Mouse (Mus musculus) limb, embryonic 14.5 days (tissue): ENCODE results near the gene Slc35f3. TPM values are rescaled to one million over a fixed set of nuclear protein-coding genes. Genes with fewer than 3 reads are reported as not detected.
A peak's percentile ranks its signal among the peaks of the same experiment; 100 is the strongest.

Experiments
- ATAC-seq: fragments of 200-750 bp; cut with Nextera tagmentation; 2 replicates; pipeline ENCODE4 v1.8.0; 2017; ENCODE audit warnings: low read depth, moderate number of reproducible peaks, moderate TSS enrichment; ENCODE audit not compliant: low FRiP score
- DNase-seq: peaks from one replicate; pipeline ENCODE4 v3.0.0-alpha.2; 2015; ENCODE audit warnings: low spot score
- H3K27ac ChIP-seq: fragments of 300-500 bp; sonication (generic); replicated peaks from 2 replicates; pipeline ENCODE4 v1.5.1; 2014; ENCODE audit warnings: low read depth, mild to moderate bottlenecking, low read length, moderate library complexity, mixed read lengths
- H3K27me3 ChIP-seq: fragments of 300-500 bp; sonication (generic); 2 replicates; pipeline ENCODE4 v1.6.1; 2014; ENCODE audit warnings: low read length, mixed read lengths; ENCODE audit not compliant: control insufficient read depth, insufficient read depth
- H3K36me3 ChIP-seq: fragments of 300-500 bp; sonication (generic); 2 replicates; pipeline ENCODE4 v1.6.1; 2014; ENCODE audit warnings: mild to moderate bottlenecking, low read length, moderate library complexity, mixed read lengths; ENCODE audit not compliant: control insufficient read depth, insufficient read depth
- H3K4me1 ChIP-seq: fragments of 300-500 bp; sonication (generic); 2 replicates; pipeline ENCODE4 v1.6.1; 2014; ENCODE audit warnings: antibody characterized with exemption, low read length, mixed read lengths; ENCODE audit not compliant: control insufficient read depth, insufficient read depth
- H3K4me2 ChIP-seq: fragments of 300-500 bp; sonication (generic); replicated peaks from 2 replicates; pipeline ENCODE4 v1.6.1; 2014; ENCODE audit warnings: low read depth, mild to moderate bottlenecking, low read length, moderate library complexity; ENCODE audit not compliant: severe bottlenecking
- H3K4me3 ChIP-seq: fragments of 300-500 bp; sonication (generic); replicated peaks from 2 replicates; pipeline ENCODE4 v1.5.1; 2014; ENCODE audit warnings: low read length
- H3K9ac ChIP-seq: fragments of 300-500 bp; sonication (generic); 2 replicates; pipeline ENCODE4 v1.6.1; 2014; ENCODE audit warnings: mild to moderate bottlenecking, low read depth, low read length, moderate library complexity; ENCODE audit not compliant: severe bottlenecking
- H3K9me3 ChIP-seq: fragments of 300-500 bp; sonication (generic); 2 replicates; pipeline ENCODE4 v1.6.1; 2016; ENCODE audit warnings: low read length; ENCODE audit not compliant: control insufficient read depth
- POLR2A ChIP-seq: fragments of 200-500 bp; IDR thresholded peaks from 2 replicates; pipeline ENCODE4 v1.8.0; 2012; ENCODE audit warnings: inconsistent platforms, mild to moderate bottlenecking, moderate library complexity, borderline replicate concordance; ENCODE audit not compliant: insufficient read depth, insufficient read length; ENCODE audit errors: extremely low read depth
- WGBS: fragments of 180-500 bp; shearing (Covaris S2); extraction: QIAGEN DNeasy Blood & Tissue Kit; methylation state at CpG from one replicate; pipeline ENCODE4 v1.1.7; 2014; 5-methylcytosine and 5-hydroxymethylcytosine counted together
- polyA plus RNA-seq, 2 experiments: library from polyadenylated mRNA; depleted of rRNA in 1 of 2; stranded (reverse) in 1 of 2; unstranded in 1 of 2; fragments of >200 nt; fragmentation: Nextera tagmentation in 1 of 2; extraction: Ambion mirVana in 1 of 2; gene quantifications; 2 replicates each; pipeline versions ENCODE4 v1.2.1 to v1.2.3; 2012 to 2014

The Slc35f3 gene
- polyA plus RNA-seq, 2 experiments, result 1.7 to 1.8 TPM

GRCm38 (mm10) chr8:126265186-126265585 is 33.2 kb upstream of the Slc35f3 start:
- no peaks in the 10 kb centered on the region for H3K9me3 ChIP-seq
- no peak overlapping the region for H3K4me2 ChIP-seq
- H3K36me3 ChIP-seq, result no peaks in the 10 kb centered on the region
- DNase-seq, result no peak
- TF ChIP-seq POLR2A, result no peak
- H3K27me3 ChIP-seq, result no peaks in the 10 kb centered on the region
- WGBS, result 74% methylated on average over 1 of the region's 1 CpGs
- no peak overlapping the region for H3K27ac ChIP-seq
- no peaks in the 10 kb centered on the region for H3K4me1 ChIP-seq
- no peak for ATAC-seq
- H3K9ac ChIP-seq, result no peak overlapping the region
- no peak overlapping the region for H3K4me3 ChIP-seq

GRCm38 (mm10) chr8:126267118-126267517 is 31.2 kb upstream of the Slc35f3 start:
- Histone ChIP-seq H3K9ac (no peak overlapping the region), H3K27me3 (no peaks in the 10 kb centered on the region), H3K36me3 (no peaks in the 10 kb centered on the region), H3K9me3 (no peaks in the 10 kb centered on the region), H3K4me1 (no peaks in the 10 kb centered on the region), H3K4me2 (no peak overlapping the region), H3K4me3 (no peak overlapping the region), H3K27ac (no peak overlapping the region)
- TF ChIP-seq POLR2A, result no peak
- ATAC-seq (no peak), DNase-seq (peak; percentile 6)
- WGBS, result 29% methylated on average over 8 of the region's 8 CpGs

GRCm38 (mm10) chr8:126269733-126270132 is 28.6 kb upstream of the Slc35f3 start:
- no peak for DNase-seq
- no peaks in the 10 kb centered on the region for H3K9me3 ChIP-seq
- no peaks in the 10 kb centered on the region for H3K36me3 ChIP-seq
- no peak overlapping the region for H3K4me2 ChIP-seq
- 36% methylated on average over 6 of the region's 6 CpGs for WGBS
- no peak for ATAC-seq
- no peaks in the 10 kb centered on the region for H3K27me3 ChIP-seq
- no peaks in the 10 kb centered on the region for H3K4me1 ChIP-seq
- no peak overlapping the region for H3K9ac ChIP-seq
- no peak overlapping the region for H3K4me3 ChIP-seq
- no peak for TF ChIP-seq POLR2A
- no peak overlapping the region for H3K27ac ChIP-seq

GRCm38 (mm10) chr8:126272445-126272844 is 25.9 kb upstream of the Slc35f3 start:
- no peak for TF ChIP-seq POLR2A
- Histone ChIP-seq H3K27ac (no peak overlapping the region), H3K9me3 (no peaks in the 10 kb centered on the region), H3K27me3 (no peaks in the 10 kb centered on the region), H3K9ac (no peak overlapping the region), H3K36me3 (no peaks in the 10 kb centered on the region), H3K4me1 (no peaks in the 10 kb centered on the region), H3K4me2 (no peak overlapping the region), H3K4me3 (no peak overlapping the region)
- 85% methylated on average over 2 of the region's 2 CpGs for WGBS
- DNase-seq, result no peak
- ATAC-seq, result no peak

- ATAC-seq, result no peak
- 52% methylated on average over 4 of the region's 4 CpGs for WGBS
- no peak for TF ChIP-seq POLR2A
Measured at GRCm38 (mm10) chr8:126273066-126273465, 25.3 kb upstream of the Slc35f3 start.

GRCm38 (mm10) chr8:126274866-126275360 is 23.4 kb upstream of the Slc35f3 start:
- no peak for TF ChIP-seq POLR2A

More at GRCm38 (mm10) chr8:126273066-126273465, 25.3 kb upstream of the Slc35f3 start:
- H3K27ac ChIP-seq, result no peak overlapping the region
- H3K4me1 ChIP-seq, result no peaks in the 10 kb centered on the region
- H3K4me2 ChIP-seq, result no peak overlapping the region
- no peak overlapping the region for H3K9ac ChIP-seq
- no peaks in the 10 kb centered on the region for H3K36me3 ChIP-seq
- no peak overlapping the region for H3K4me3 ChIP-seq
- H3K27me3 ChIP-seq, result no peaks in the 10 kb centered on the region
- no peaks in the 10 kb centered on the region for H3K9me3 ChIP-seq
- no peak for DNase-seq

More at GRCm38 (mm10) chr8:126274866-126275360, 23.4 kb upstream of the Slc35f3 start:
- Histone ChIP-seq H3K27me3 (no peaks in the 10 kb centered on the region), H3K9me3 (no peaks in the 10 kb centered on the region), H3K36me3 (no peaks in the 10 kb centered on the region), H3K9ac (no peak overlapping the region), H3K4me1 (no peaks in the 10 kb centered on the region), H3K27ac (no peak overlapping the region), H3K4me3 (no peak overlapping the region), H3K4me2 (no peak overlapping the region)
- 62% methylated on average over 4 of the region's 4 CpGs for WGBS
- ATAC-seq (no peak), DNase-seq (no peak)
